Mouse (Mus musculus) liver, embryonic 14.5 days (tissue): ENCODE data around the gene Pycr2.

Experiments
- CTCF ChIP-seq: IDR thresholded peaks from 2 replicates; pipeline ENCODE4 v1.5.1; 2016; ENCODE audit warnings: antibody characterized with exemption, low read depth, control low read depth
- EP300 ChIP-seq: IDR thresholded peaks from 2 replicates; pipeline ENCODE4 v1.6.1; 2016; ENCODE audit warnings: antibody characterized with exemption, low read depth

DNA sequence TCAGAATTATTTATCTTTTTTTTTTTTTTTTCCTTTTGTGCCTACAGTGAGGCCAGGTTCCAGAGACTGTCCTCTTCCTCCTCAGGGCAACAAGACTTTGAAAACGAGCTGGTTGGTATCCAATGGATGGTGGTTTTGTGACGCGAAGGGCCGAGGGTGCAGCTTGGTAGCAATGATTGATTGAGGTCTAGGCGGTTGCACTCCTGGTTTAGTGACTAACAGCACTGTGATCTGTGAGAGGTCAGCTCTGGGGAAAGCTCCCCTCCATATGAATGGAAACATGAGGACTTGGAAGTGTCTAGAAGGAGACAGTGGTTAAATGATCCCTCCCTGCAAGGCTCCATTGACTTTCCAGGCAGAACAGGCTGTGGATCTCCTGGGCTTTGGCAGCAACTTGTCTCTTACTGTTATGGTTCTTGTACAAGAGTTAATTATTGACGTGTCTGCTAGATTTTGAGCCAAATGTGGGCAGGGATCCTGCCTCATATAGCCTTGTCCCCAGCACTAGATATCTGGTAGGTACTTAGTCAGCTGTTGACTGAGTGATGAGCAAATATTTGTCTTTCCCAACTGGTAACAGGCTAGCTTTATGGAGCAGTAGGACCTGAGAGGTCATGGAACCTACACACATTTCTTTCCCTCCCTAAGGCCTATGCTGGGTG, 48.1 kb downstream of the Pycr2 start:
- TF ChIP-seq EP300 (no peak), CTCF (no peak)
